Mouse (Mus musculus) gastrocnemius, adult 18-20 months (tissue): ENCODE results near the gene Carmil1. TPM values are rescaled to one million over a fixed set of nuclear protein-coding genes. Genes with fewer than 3 reads are reported as not detected.
A peak's percentile ranks its signal among the peaks of the same experiment; 100 is the strongest.

Experiments used
- DNase-seq: peaks from one replicate; pipeline ENCODE4 v3.0.0; 2021; ENCODE audit warnings: low spot score
- total RNA-seq, 2 experiments: library from RNA; stranded (reverse); gene quantifications; 2 replicates each; pipeline ENCODE4 v1.2.3; 2021

Gene Carmil1
- total RNA-seq, 2 experiments from 2014 or later, result 1.9 to 2.6 TPM

- DNase-seq, result no peak
These were observed 19.6 kb downstream of the Carmil1 start for GRCm38 (mm10) chr13:24260751-24261591.

GRCm38 (mm10) chr13:24257809-24258208 lies 22.8 kb downstream of the Carmil1 start:
- DNase-seq, result no peak

- DNase-seq, result peak; percentile 72
These were observed 26.6 kb downstream of the Carmil1 start for GRCm38 (mm10) chr13:24253989-24254388.

- DNase-seq, result no peak
These were observed 27.0 kb downstream of the Carmil1 start for GRCm38 (mm10) chr13:24253551-24253950.

- no peak for DNase-seq
These were observed 29.4 kb downstream of the Carmil1 start for GRCm38 (mm10) chr13:24251236-24251635.

- DNase-seq, result no peak
These were observed 32.7 kb downstream of the Carmil1 start for GRCm38 (mm10) chr13:24247928-24248327.

- no peak for DNase-seq
These were observed 33.2 kb downstream of the Carmil1 start for GRCm38 (mm10) chr13:24247441-24247840.

GRCm38 (mm10) chr13:24246266-24246665 lies 34.3 kb downstream of the Carmil1 start:
- no peak for DNase-seq

GRCm38 (mm10) chr13:24244613-24245012 lies 36.0 kb downstream of the Carmil1 start:
- peak; percentile 7 for DNase-seq

GRCm38 (mm10) chr13:24243964-24244363 lies 36.6 kb downstream of the Carmil1 start:
- DNase-seq, result no peak

- DNase-seq, result no peak
These were observed 38.0 kb downstream of the Carmil1 start for GRCm38 (mm10) chr13:24242429-24243106.

GRCm38 (mm10) chr13:24241201-24241600 lies 39.4 kb downstream of the Carmil1 start:
- DNase-seq, result no peak

GRCm38 (mm10) chr13:24240430-24240829 lies 40.2 kb downstream of the Carmil1 start:
- DNase-seq, result no peak

GRCm38 (mm10) chr13:24238456-24239120 lies 42.0 kb downstream of the Carmil1 start:
- no peak for DNase-seq

- DNase-seq, result no peak
These were observed 43.9 kb downstream of the Carmil1 start for GRCm38 (mm10) chr13:24236736-24237135.

- no peak for DNase-seq
These were observed 47.8 kb downstream of the Carmil1 start for GRCm38 (mm10) chr13:24232750-24233149.

- DNase-seq, result no peak
These were observed 48.7 kb downstream of the Carmil1 start for GRCm38 (mm10) chr13:24231746-24232483.

GRCm38 (mm10) chr13:24231146-24231545 lies 49.4 kb downstream of the Carmil1 start:
- no peak for DNase-seq

- DNase-seq, result no peak
These were observed 50.0 kb downstream of the Carmil1 start for GRCm38 (mm10) chr13:24230541-24231095.

GRCm38 (mm10) chr13:24223425-24224201 lies 57.0 kb downstream of the Carmil1 start:
- no peak for DNase-seq
